Mouse (Mus musculus) layer of hippocampus, adult 11-12 months (tissue): Measurements from ENCODE around the gene Fam107a.
"Not testable (repeated sequence)": the region's sequence is repeated elsewhere in the genome, so short reads cannot be mapped to it uniquely, and the experiment has no call there.

Source experiments
- DNase-seq: peaks from one replicate; pipeline ENCODE4 v3.0.0; 2022; ENCODE audit warnings: low spot score

Fam107a gene

GRCm38 (mm10) chr14:8316366-8317193 lies 1.2 kb downstream of the Fam107a start:
- DNase-seq: no peak

- DNase-seq: no peak
Observed at GRCm38 (mm10) chr14:8315169-8315568, 2.7 kb downstream of the Fam107a start.

GRCm38 (mm10) chr14:8314536-8314935 lies 3.3 kb downstream of the Fam107a start:
- DNase-seq: no peak

GRCm38 (mm10) chr14:8313877-8314276 lies 3.9 kb downstream of the Fam107a start:
- no peak for DNase-seq

GRCm38 (mm10) chr14:8309621-8310141 lies 8.1 kb downstream of the Fam107a start:
- peak; percentile 55 for DNase-seq

- no peak for DNase-seq
Observed at GRCm38 (mm10) chr14:8308650-8309049, 9.2 kb downstream of the Fam107a start.

GRCm38 (mm10) chr14:8306884-8307283 lies 10.9 kb downstream of the Fam107a start:
- DNase-seq: no peak

GRCm38 (mm10) chr14:8305014-8305413 lies 12.8 kb downstream of the Fam107a start:
- DNase-seq: no peak

- DNase-seq: no peak
Observed at GRCm38 (mm10) chr14:8304082-8304481, 13.7 kb downstream of the Fam107a start.

- no peak for DNase-seq
Observed at GRCm38 (mm10) chr14:8302687-8303086, 15.1 kb downstream of the Fam107a start.

GRCm38 (mm10) chr14:8300281-8300680 lies 17.5 kb downstream of the Fam107a start:
- DNase-seq: peak; percentile 75

- DNase-seq: no peak
Observed at GRCm38 (mm10) chr14:8297889-8298293, 19.9 kb downstream of the Fam107a start.

- no peak for DNase-seq
Observed at GRCm38 (mm10) chr14:8294257-8294656, 23.6 kb downstream of the Fam107a start.

- DNase-seq: not testable (repeated sequence)
Observed at GRCm38 (mm10) chr14:8286595-8286994, 31.2 kb downstream of the Fam107a start.

GRCm38 (mm10) chr14:8283784-8284183 lies 34.0 kb downstream of the Fam107a start:
- no peak for DNase-seq

GRCm38 (mm10) chr14:8271281-8271680 lies 46.5 kb downstream of the Fam107a start:
- not testable (repeated sequence) for DNase-seq

- no peak for DNase-seq
Observed at GRCm38 (mm10) chr14:8264378-8264777, 53.4 kb downstream of the Fam107a start.

- DNase-seq: no peak
Observed at GRCm38 (mm10) chr14:8262242-8262641, 55.6 kb downstream of the Fam107a start.

- DNase-seq: no peak
Observed at GRCm38 (mm10) chr14:8260214-8260613, 57.6 kb downstream of the Fam107a start.

- no peak for DNase-seq
Observed at GRCm38 (mm10) chr14:8259166-8259565, 58.7 kb downstream of the Fam107a start, which contains the start of gene Acox2. Acox2 (minus strand) TSS chr14:8259353.

GRCm38 (mm10) chr14:8258752-8259151 lies 59.1 kb downstream of the Fam107a start:
- DNase-seq: no peak

GRCm38 (mm10) chr14:8258335-8258627 lies 59.5 kb downstream of the Fam107a start:
- DNase-seq: no peak

GRCm38 (mm10) chr14:8257521-8258334 lies 60.1 kb downstream of the Fam107a start:
- DNase-seq: no peak
